Mouse (Mus musculus) E14TG2a.4 (cell line): ENCODE measurements at regions not wholly inside any gene's neighbourhood (a gene's known extent, or its start where the extent isn't known, plus 50 kb on each side); places are given as distances from the start of the nearest gene placed in this dataset.

ENCODE experiments used
- CTCF ChIP-seq: conservative IDR thresholded peaks from 2 replicates; pipeline ENCODE4 v1.5.1; 2014; ENCODE audit warnings: low read length
- POU5F1 ChIP-seq: IDR thresholded peaks from 2 replicates; pipeline ENCODE4 v1.6.1; 2014; ENCODE audit warnings: low read length, borderline replicate concordance

DNA sequence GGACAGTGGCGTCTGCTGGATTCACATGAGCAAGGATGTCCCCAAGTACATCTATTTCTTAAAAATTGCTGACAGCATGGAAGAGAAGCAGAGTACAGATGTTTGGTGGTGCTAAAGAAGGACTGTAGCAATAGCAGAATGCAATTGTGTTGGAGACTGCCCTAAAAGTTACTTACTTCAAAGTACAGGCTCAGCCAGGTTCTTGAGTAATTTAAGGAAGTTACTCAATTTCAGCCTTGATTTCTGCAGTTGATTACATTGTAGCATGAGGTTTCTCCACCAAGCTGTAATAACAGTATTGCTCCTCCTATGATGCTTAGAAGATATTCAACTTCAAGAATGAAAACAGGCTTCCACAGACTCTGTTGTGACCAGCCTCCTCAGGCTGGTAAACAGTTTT, 96.1 kb downstream of the Lurap1l start:
- TF ChIP-seq CTCF (no peak), POU5F1 (no peak)
